Mouse (Mus musculus): ENCODE measurements around the gene Slc17a6. TPM values are rescaled to one million over a fixed set of nuclear protein-coding genes. Genes with fewer than 3 reads are reported as not detected.

Gene Slc17a6
- not detected in 3 replicates for total RNA-seq (2017)

DNA sequence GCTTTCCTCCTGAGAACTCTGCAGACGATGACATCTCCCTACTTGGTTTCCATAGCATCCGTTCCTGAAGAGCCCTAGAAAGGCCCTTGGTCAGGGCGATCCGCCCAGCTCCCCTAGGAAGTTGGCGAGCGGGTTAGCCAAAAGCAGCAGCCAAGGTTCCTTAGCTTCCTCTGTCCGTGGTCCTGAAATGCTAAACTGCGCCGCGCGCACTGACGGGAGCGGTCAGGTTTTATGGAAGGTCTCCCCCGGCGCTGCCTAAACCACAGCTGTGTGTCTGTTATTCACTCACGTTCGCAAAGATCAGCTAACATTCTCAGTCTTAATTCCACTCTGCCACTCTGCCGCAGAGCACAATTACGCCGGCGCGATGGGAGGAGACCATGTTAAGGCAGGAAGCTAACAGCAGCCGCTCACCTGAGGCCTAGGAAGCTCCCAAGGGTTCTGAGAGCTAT is at the start of gene Slc17a6:
TSS of gene Slc17a6 (plus strand) at position 313 of the 452 bp plus-strand sequence.
- no peak for ATAC-seq (replicated peaks; ENCODE audit: insufficient number of reproducible peaks, low FRiP score, low TSS enrichment, poor library complexity, severe bottlenecking)

DNA sequence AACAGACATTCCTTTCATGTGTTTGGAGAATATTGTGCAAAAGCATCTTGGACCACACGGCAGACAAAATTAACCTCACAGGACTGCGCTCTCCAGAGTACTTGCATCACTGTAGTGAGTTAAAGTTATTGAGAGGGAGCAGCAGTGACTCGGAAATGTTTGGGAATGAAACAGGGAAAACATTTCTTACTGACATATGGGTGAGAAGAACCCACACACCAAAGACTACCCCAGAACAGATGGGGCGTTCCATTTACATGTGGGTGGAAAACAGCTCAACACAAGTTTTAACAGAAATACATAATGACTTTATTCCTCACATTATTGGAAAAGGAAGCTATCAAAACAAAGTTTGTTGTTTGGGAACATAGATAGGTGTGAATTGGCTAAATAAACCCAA is 21.8 kb upstream of the Slc17a6 start:
- no peak for ATAC-seq (replicated peaks; ENCODE audit: insufficient number of reproducible peaks, low FRiP score, low TSS enrichment, poor library complexity, severe bottlenecking)

DNA sequence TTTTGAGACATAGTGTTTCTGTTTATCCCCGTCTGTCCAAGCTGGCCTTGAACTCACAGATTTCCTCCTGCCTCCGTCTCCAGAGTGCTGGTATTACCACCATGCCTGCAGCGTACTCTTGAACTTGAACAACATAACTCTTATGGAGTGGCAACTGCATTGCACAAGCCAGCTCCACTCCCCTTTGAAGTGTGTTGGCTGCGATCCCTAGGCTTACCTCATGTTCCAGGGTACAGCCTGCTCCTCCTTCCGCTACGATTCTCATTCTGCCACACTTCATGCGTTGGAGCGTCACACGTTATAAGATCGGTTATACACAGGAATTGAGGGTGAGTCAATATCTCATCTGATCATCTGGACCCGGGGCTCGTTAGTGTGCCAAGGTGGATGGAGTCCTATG is 18.1 kb upstream of the Slc17a6 start:
- ATAC-seq (replicated peaks; ENCODE audit: insufficient number of reproducible peaks, low FRiP score, low TSS enrichment, poor library complexity, severe bottlenecking) = no peak

DNA sequence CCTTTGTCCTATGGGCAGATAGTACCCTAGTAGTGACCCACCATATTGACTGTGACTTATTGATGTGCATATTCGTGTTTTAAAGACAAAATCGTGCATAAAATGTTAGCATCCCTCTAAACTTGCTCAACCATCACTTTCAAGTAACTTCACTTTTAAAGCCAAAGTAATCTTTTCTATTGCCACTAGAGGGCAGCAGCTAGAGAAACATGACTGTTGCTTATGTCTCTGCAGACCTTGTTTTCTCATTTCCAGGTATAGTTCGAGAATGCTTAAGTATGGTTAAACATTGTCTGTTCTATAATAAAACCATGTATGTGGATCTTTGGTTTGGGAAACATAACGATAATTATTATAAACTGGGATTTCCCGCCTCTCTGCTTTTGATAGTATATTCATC is 7.4 kb upstream of the Slc17a6 start:
- no peak for ATAC-seq (replicated peaks; ENCODE audit: insufficient number of reproducible peaks, low FRiP score, low TSS enrichment, poor library complexity, severe bottlenecking)

DNA sequence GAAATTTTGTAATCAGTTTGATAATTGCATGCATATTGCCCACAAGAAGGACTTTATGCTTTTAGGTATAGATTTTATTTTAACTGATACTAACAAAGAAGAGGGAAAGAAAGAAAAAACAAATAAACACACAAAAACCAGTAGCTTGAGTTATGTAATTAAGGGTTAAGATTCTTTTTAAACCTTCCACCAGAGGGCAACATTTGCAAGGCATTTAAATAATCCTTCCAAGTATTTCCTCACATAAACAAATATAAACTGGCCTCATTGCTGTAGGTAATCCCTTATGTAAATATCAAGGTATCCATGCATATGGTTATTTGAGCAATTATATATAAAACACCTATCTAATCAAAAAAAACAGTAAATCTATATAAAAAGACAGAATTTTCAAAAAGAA is 3.9 kb upstream of the Slc17a6 start:
- no peak for ATAC-seq (replicated peaks; ENCODE audit: insufficient number of reproducible peaks, low FRiP score, low TSS enrichment, poor library complexity, severe bottlenecking)

DNA sequence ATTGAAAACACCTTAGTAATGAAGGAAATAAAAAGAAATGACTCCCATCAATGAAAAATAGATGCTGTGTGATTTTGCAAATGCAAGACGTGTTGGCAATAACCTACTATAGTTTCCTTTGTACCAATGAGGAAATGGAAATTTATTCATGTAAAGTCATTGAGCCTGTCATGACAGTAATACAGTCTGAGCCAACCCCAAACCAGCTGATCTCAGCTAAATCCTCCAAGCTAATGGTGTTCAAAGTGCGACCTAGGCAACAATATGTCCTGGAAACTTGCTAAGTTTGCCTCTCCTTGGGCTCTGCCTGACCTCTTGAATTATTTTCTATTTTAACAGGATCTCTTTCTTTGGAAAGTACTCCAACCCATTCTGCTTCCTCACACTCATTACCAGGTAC is 3.4 kb upstream of the Slc17a6 start:
- no peak for ATAC-seq (replicated peaks; ENCODE audit: insufficient number of reproducible peaks, low FRiP score, low TSS enrichment, poor library complexity, severe bottlenecking)

DNA sequence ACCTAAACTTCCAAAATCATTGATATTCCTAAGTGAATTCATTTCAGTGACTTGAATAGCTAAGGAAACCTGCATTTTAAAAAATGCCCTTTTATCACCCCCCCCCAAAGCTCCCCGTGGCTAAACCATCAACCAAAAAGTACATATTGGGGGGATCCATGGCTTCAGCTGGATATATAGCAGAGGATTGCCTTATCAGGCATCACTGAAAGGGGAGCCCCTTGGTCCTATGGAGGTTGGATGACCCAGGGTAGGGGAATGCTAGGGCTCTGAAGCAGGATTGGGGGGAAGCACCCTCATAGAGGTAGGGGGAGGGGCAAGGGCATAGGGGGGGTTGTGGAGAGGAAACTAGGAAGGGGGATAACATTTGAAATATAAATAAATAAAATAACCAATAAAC is 1.8 kb upstream of the Slc17a6 start:
- ATAC-seq (replicated peaks; ENCODE audit: insufficient number of reproducible peaks, low FRiP score, low TSS enrichment, poor library complexity, severe bottlenecking) = no peak

DNA sequence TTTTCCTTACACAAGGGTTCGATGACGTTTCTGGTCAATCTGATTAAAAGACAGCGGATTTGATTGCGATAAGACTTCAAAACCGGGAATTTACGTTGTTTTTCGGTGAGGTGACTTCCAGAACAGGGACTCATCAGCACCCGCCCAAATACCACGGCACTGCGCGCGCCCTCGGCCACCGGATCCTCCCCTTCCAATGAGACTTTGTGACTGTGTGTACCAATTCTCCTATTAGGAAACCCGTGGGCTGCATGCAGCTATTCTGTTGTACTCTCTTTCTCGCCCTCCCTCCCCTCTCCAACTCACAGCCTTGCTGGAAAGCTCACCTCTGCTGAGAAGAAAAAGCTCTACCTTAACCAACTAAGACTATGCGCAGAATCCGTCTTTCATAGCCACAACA is 390 bp downstream of the Slc17a6 start:
- no peak for ATAC-seq (replicated peaks; ENCODE audit: insufficient number of reproducible peaks, low FRiP score, low TSS enrichment, poor library complexity, severe bottlenecking)

DNA sequence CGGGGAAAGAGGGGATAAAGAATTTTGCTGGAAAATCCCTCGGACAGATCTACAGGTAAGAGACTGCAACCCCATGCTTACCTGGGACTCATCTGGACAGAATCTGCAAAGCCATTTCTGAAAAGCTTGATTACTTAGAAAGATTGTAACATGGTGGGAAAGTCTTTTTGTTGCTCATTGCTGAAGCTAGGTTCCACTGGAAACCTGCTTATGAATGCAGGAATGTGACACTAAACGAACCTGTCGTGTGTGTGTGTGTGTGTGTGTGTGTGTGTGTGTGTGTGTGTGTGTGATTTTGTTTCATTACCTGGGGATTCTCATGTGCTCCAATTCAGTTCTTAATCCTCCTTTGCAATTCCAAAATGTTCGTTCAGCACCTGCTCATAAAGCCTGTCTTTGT is 860 bp downstream of the Slc17a6 start:
- no peak for ATAC-seq (replicated peaks; ENCODE audit: insufficient number of reproducible peaks, low FRiP score, low TSS enrichment, poor library complexity, severe bottlenecking)

DNA sequence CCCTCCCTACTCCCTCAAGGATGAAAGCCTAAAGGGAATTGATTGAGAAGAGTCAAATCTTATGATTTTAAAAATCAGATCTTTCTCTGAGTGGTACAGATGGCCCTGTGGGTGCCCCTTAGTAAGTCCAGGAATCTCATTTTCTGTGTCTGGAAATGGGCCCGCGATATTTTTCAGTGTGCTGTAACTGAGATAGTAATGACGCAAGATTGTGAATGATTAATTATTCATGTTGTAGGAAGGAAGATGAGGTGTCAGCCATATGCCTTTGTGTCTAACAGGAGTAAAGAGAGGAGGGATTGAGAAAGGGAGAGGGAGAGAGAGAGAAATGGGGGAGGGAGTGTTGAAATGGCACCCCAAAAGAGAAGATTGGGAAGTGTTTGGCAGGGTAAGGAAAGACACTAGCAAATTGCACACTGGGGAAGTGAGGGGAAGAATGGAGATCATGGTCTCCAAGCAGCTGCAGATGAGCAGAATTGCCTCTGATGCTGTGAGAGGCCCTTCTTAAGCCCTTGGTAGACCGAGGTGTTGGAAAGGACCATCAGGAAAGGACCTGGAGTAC is 2.6 kb downstream of the Slc17a6 start:
- ATAC-seq (replicated peaks; ENCODE audit: insufficient number of reproducible peaks, low FRiP score, low TSS enrichment, poor library complexity, severe bottlenecking) = no peak

DNA sequence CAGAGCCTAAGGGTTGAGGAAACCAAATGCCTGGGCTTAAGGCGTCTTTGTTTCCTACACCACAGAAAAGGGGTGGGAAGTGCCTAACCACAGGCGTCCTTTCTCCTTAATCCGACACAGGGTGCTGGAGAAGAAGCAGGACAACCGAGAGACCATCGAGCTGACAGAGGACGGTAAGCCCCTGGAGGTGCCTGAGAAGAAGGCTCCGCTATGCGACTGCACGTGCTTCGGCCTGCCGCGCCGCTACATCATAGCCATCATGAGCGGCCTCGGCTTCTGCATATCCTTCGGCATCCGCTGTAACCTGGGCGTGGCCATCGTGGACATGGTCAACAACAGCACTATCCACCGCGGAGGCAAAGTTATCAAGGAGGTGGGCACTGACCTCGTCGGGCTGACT is 3.4 kb downstream of the Slc17a6 start:
- no peak for ATAC-seq (replicated peaks; ENCODE audit: insufficient number of reproducible peaks, low FRiP score, low TSS enrichment, poor library complexity, severe bottlenecking)

DNA sequence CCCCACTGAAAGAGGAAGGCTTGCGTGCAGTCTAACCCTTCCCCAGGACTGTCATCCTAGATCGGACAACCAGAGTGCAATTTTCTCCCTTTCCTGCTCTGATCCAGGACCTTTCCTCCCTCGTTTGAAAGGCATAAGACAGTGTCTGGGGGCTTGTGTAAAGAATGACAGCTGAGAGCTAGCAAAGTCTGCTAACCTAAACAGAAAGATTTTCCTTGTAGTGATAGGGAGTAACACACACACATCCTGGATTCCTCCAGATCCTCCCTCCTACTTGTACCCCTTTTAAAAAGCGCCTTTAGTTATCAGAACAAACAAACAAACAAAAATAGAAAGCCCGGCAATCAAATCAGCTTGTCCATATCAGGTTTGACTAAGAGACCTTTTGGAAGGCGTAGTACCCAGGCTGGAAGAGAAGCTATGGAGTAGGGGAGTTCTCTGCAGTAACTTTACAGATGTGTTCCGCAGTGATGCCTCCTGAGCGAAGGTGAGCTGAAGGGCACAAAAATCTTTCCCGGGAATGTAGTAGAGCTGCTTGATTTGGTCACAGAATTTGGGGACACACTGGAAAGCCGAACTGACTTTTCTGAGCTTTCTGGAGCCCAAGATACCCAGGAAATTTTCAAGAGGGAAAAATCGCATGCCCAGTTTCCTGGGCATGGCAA is 3.9 kb downstream of the Slc17a6 start:
- no peak for ATAC-seq (replicated peaks; ENCODE audit: insufficient number of reproducible peaks, low FRiP score, low TSS enrichment, poor library complexity, severe bottlenecking)

DNA sequence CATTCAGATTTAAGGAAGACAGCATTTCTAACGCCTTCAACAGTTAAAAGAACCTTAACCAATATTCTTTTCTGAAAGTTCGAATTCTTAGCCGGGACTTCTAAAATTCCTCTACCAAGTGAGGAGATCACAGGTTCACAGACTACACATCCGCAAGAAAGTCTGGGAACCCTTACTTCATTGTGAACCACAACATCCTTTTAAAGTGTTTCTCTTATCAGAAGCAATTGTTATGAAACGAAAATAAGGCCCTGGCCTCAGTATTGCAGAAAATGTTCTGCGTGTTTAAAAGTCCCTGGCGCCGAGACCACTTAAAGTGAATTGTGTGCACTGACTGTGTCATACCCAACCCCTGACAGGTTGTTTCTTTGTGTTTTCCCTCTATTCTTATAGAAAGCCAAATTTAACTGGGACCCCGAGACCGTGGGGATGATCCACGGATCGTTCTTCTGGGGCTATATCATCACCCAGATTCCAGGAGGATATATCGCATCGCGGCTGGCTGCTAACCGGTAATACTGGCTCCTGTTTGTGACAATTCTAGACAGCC is 4.7 kb downstream of the Slc17a6 start:
- ATAC-seq (replicated peaks; ENCODE audit: insufficient number of reproducible peaks, low FRiP score, low TSS enrichment, poor library complexity, severe bottlenecking) = no peak

DNA sequence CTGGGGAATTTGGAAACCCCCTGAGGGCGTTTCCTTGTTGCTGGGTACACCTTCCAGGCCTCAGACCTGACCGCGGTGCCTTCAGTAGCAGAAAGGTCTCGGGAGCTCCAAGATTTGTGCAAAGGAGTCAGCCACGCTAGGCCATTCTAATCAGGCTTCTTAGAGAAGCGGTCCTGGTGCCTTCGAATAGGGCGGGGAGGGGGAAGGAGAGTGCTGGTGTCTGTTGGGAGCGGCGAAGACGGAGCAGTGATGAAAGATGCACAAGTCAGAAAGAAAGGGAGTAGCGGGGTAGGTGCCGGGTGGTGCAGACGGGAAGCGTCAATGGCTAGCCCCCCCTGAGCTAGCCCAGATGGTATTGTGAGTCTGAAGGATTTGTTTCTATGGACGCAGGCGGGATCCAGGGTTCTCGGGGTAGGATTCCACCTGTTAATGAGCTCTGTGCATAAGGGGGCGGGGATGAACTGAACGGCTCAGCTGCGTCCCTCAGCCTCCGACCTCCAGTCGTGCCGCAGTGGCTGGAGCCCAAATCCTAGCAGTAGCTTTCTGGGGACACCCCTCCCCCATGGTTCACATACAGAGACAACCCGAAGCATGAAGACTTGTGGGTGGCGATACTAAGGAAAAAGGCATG is 5.3 kb downstream of the Slc17a6 start:
- no peak for ATAC-seq (replicated peaks; ENCODE audit: insufficient number of reproducible peaks, low FRiP score, low TSS enrichment, poor library complexity, severe bottlenecking)

DNA sequence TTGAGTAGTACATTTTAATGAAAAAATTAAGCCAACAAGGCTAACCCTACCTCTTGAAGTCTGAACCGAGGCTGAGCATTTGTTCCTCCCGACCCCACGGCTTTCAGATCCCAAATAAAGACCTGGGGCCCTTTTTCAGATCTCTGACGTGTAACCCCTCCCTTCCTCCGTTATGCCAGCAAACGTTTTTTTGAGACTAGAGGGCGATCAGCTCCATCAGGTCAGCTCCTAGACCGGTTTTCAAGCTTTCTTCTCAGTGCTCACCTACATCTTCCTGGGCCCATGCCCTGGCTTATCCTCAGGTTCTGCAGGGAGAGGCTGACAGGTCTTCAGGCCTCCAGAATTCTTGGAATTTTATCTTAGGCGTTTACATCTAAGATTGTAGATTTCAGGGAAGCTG is 5.9 kb downstream of the Slc17a6 start:
- no peak for ATAC-seq (replicated peaks; ENCODE audit: insufficient number of reproducible peaks, low FRiP score, low TSS enrichment, poor library complexity, severe bottlenecking)

DNA sequence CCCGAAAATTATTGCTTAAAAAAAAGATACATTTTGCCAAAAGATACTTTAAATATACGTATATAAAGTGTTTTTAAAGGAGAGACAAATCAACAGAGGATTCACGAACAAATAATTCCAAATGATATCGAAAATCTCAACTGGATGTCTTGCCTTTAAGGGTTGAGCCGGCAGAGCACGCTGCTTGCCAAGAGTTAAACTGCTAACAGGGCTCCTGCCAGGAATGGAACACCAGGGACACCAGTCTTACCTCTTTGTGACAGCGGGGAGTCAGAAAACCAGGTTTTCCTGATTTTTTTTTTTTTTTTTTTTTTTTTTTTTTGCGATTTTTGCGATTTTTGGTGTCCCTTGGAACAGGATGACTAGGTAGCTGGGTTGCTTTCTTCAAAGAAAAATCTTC is 6.5 kb downstream of the Slc17a6 start:
- no peak for ATAC-seq (replicated peaks; ENCODE audit: insufficient number of reproducible peaks, low FRiP score, low TSS enrichment, poor library complexity, severe bottlenecking)

DNA sequence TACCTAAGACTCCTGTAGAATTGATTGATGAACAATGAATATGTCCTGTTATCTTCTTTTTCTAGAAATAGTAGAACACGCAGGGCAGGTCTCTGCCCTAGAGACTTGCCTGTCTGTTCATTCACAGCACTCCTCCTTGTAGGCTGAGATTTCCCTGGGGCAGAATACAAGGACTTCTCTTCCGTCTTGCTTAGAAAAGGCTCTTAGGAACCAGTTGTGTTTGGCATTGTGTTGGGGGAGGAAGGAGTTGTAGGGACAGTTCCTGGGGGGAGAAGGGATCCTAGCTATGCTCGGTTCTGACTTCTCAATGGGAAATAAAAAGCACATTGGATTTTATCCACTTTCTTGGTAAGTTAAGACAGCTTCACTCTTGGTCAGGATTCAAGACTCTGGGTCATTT is 7.4 kb downstream of the Slc17a6 start:
- no peak for ATAC-seq (replicated peaks; ENCODE audit: insufficient number of reproducible peaks, low FRiP score, low TSS enrichment, poor library complexity, severe bottlenecking)

DNA sequence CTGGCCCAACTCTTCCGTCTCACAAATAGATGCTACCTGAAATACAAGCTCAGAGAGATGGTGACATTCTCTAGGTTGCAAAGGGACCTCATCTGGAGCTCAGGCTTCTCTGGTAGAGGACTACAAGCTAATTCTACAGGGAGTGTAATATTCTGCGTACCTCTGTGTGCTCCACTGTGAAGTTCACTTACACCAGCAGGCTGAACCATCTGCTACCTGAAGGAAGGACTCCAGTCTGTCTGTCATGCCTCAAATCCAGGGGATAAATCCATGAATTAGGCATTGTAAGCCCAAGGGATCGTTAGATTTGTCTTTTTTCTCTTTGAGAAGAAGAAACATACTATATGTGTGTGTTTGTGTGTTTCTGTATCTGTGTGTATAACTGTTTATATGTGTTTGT is 9.4 kb downstream of the Slc17a6 start:
- no peak for ATAC-seq (replicated peaks; ENCODE audit: insufficient number of reproducible peaks, low FRiP score, low TSS enrichment, poor library complexity, severe bottlenecking)

DNA sequence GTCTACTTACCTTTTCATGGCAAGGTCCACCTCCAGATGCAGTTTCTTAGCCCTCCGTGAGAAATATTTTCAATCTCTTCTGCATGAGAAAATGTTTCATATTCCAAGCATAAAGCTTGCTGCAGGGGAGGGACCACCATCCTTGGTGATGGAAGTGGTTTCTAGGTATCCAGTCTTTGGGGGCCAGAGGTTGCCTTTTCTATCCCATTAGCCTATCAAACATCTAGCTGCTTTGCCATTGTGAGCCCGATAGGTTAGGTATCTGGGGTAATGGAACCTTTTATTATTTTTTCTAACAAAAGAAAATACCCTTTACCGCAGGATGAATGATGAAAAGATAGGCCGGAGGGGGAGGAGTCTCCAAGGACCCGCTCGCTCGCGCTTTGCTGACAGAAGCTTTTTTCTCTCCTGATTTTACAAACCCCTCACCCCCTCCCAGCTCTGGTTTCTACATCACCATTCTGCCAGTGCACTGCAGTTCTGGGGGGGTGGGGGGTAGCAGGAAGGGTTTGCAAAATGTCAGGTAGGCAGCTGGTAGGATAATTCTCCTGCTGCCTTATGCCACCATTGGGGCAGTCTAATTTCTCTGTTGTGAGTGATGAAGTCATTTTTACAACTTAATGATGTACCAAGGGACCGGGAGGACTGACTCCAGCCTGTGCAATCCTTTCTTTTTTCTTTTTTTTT is 10.9 kb downstream of the Slc17a6 start:
- ATAC-seq (replicated peaks; ENCODE audit: insufficient number of reproducible peaks, low FRiP score, low TSS enrichment, poor library complexity, severe bottlenecking) = no peak

All from monocyte, adult 5-6 weeks (primary cell).